Mouse (Mus musculus): ENCODE measurements around the gene Ice1. TPM values are rescaled to one million over a fixed set of nuclear protein-coding genes. Genes with fewer than 3 reads are reported as not detected.

The Ice1 gene
- polyA plus RNA-seq, 1 experiment from 2014 or later: 8.3 TPM

- no peaks in the 10 kb centered on the region for H3K9me3 ChIP-seq (ENCODE audit: control insufficient read depth, low read length)
- H3K4me2 ChIP-seq (ENCODE audit: low read depth, low read length): no peak overlapping the region
- H3K9ac ChIP-seq (ENCODE audit: low read depth, low read length): no peak overlapping the region
- no peak for ATAC-seq
- H3K27me3 ChIP-seq (replicated peaks; ENCODE audit: control insufficient read depth, insufficient read depth, low read length): no peaks in the 10 kb centered on the region
- 82% methylated on average over 12 of the region's 12 CpGs for WGBS
- peaks cover 33% of the 10 kb centered on the region for H3K36me3 ChIP-seq (ENCODE audit: control insufficient read depth, insufficient read depth, low read length)
- no peak overlapping the region for H3K4me3 ChIP-seq (ENCODE audit: low read length)
- no peaks in the 10 kb centered on the region for H3K4me1 ChIP-seq (ENCODE audit: control insufficient read depth, insufficient read depth, low read length)
- no peak overlapping the region for H3K27ac ChIP-seq (ENCODE audit: low read length)
These were observed 37.3 kb downstream of the Ice1 start for GRCm38 (mm10) chr13:70599964-70600619.

- no peak for ATAC-seq
- Histone ChIP-seq H3K27ac (ENCODE audit: low read length) (no peak overlapping the region), H3K4me2 (ENCODE audit: low read depth, low read length) (no peak overlapping the region), H3K9ac (ENCODE audit: low read depth, low read length) (no peak overlapping the region), H3K4me3 (ENCODE audit: low read length) (no peak overlapping the region), H3K4me1 (ENCODE audit: control insufficient read depth, insufficient read depth, low read length) (no peaks in the 10 kb centered on the region), H3K27me3 (replicated peaks; ENCODE audit: control insufficient read depth, insufficient read depth, low read length) (no peaks in the 10 kb centered on the region), H3K36me3 (ENCODE audit: control insufficient read depth, insufficient read depth, low read length) (peaks cover 27% of the 10 kb centered on the region), H3K9me3 (ENCODE audit: control insufficient read depth, low read length) (no peaks in the 10 kb centered on the region)
- WGBS: 67% methylated on average over 4 of the region's 4 CpGs
These were observed 38.5 kb downstream of the Ice1 start for GRCm38 (mm10) chr13:70598941-70599340.

GRCm38 (mm10) chr13:70596901-70597300 lies 40.5 kb downstream of the Ice1 start:
- no peaks in the 10 kb centered on the region for H3K9me3 ChIP-seq (ENCODE audit: control insufficient read depth, low read length)
- ATAC-seq: no peak
- H3K4me2 ChIP-seq (ENCODE audit: low read depth, low read length): no peak overlapping the region
- no peaks in the 10 kb centered on the region for H3K4me1 ChIP-seq (ENCODE audit: control insufficient read depth, insufficient read depth, low read length)
- H3K27ac ChIP-seq (ENCODE audit: low read length): no peak overlapping the region
- no peak overlapping the region for H3K9ac ChIP-seq (ENCODE audit: low read depth, low read length)
- 90% methylated on average over 3 of the region's 3 CpGs for WGBS
- no peaks in the 10 kb centered on the region for H3K27me3 ChIP-seq (replicated peaks; ENCODE audit: control insufficient read depth, insufficient read depth, low read length)
- no peak overlapping the region for H3K4me3 ChIP-seq (ENCODE audit: low read length)
- H3K36me3 ChIP-seq (ENCODE audit: control insufficient read depth, insufficient read depth, low read length): peaks cover 30% of the 10 kb centered on the region

- Histone ChIP-seq H3K27ac (ENCODE audit: low read length) (no peak overlapping the region), H3K4me3 (ENCODE audit: low read length) (no peak overlapping the region), H3K36me3 (ENCODE audit: control insufficient read depth, insufficient read depth, low read length) (peaks cover 12% of the 10 kb centered on the region), H3K4me2 (ENCODE audit: low read depth, low read length) (no peak overlapping the region), H3K9me3 (ENCODE audit: control insufficient read depth, low read length) (no peaks in the 10 kb centered on the region), H3K27me3 (replicated peaks; ENCODE audit: control insufficient read depth, insufficient read depth, low read length) (no peaks in the 10 kb centered on the region), H3K4me1 (ENCODE audit: control insufficient read depth, insufficient read depth, low read length) (no peaks in the 10 kb centered on the region), H3K9ac (ENCODE audit: low read depth, low read length) (no peak overlapping the region)
- ATAC-seq: no peak
- 88% methylated on average over 7 of the region's 7 CpGs for WGBS
These were observed 47.1 kb downstream of the Ice1 start for GRCm38 (mm10) chr13:70590248-70590762.

GRCm38 (mm10) chr13:70586969-70587368 lies 50.5 kb downstream of the Ice1 start:
- Histone ChIP-seq H3K9ac (ENCODE audit: low read depth, low read length) (no peak overlapping the region), H3K4me3 (ENCODE audit: low read length) (no peak overlapping the region), H3K27me3 (replicated peaks; ENCODE audit: control insufficient read depth, insufficient read depth, low read length) (no peaks in the 10 kb centered on the region), H3K4me1 (ENCODE audit: control insufficient read depth, insufficient read depth, low read length) (no peaks in the 10 kb centered on the region), H3K36me3 (ENCODE audit: control insufficient read depth, insufficient read depth, low read length) (no peaks in the 10 kb centered on the region), H3K4me2 (ENCODE audit: low read depth, low read length) (no peak overlapping the region), H3K27ac (ENCODE audit: low read length) (no peak overlapping the region), H3K9me3 (ENCODE audit: control insufficient read depth, low read length) (no peaks in the 10 kb centered on the region)
- ATAC-seq: peak; percentile 36; the same call in 1 of the 2 replicates
- WGBS: 88% methylated on average over 2 of the region's 2 CpGs

GRCm38 (mm10) chr13:70582517-70582916 lies 54.9 kb downstream of the Ice1 start:
- Histone ChIP-seq H3K27ac (ENCODE audit: low read length) (no peak overlapping the region), H3K4me1 (ENCODE audit: control insufficient read depth, insufficient read depth, low read length) (no peaks in the 10 kb centered on the region), H3K27me3 (replicated peaks; ENCODE audit: control insufficient read depth, insufficient read depth, low read length) (no peaks in the 10 kb centered on the region), H3K9me3 (ENCODE audit: control insufficient read depth, low read length) (no peaks in the 10 kb centered on the region), H3K4me3 (ENCODE audit: low read length) (no peak overlapping the region), H3K4me2 (ENCODE audit: low read depth, low read length) (no peak overlapping the region), H3K36me3 (ENCODE audit: control insufficient read depth, insufficient read depth, low read length) (no peaks in the 10 kb centered on the region), H3K9ac (ENCODE audit: low read depth, low read length) (no peak overlapping the region)
- WGBS: 42% methylated on average over 2 of the region's 2 CpGs
- ATAC-seq: no peak

- Histone ChIP-seq H3K9me3 (ENCODE audit: control insufficient read depth, low read length) (no peaks in the 10 kb centered on the region), H3K27me3 (replicated peaks; ENCODE audit: control insufficient read depth, insufficient read depth, low read length) (no peaks in the 10 kb centered on the region), H3K4me3 (ENCODE audit: low read length) (no peak overlapping the region), H3K27ac (ENCODE audit: low read length) (no peak overlapping the region), H3K4me2 (ENCODE audit: low read depth, low read length) (no peak overlapping the region), H3K9ac (ENCODE audit: low read depth, low read length) (no peak overlapping the region), H3K36me3 (ENCODE audit: control insufficient read depth, insufficient read depth, low read length) (no peaks in the 10 kb centered on the region), H3K4me1 (ENCODE audit: control insufficient read depth, insufficient read depth, low read length) (no peaks in the 10 kb centered on the region)
- 83% methylated on average over 4 of the region's 4 CpGs for WGBS
- ATAC-seq: no peak
These were observed 55.9 kb downstream of the Ice1 start for GRCm38 (mm10) chr13:70581509-70581908.

- Histone ChIP-seq H3K9me3 (ENCODE audit: control insufficient read depth, low read length) (no peaks in the 10 kb centered on the region), H3K4me2 (ENCODE audit: low read depth, low read length) (no peak overlapping the region), H3K27me3 (replicated peaks; ENCODE audit: control insufficient read depth, insufficient read depth, low read length) (no peaks in the 10 kb centered on the region), H3K4me3 (ENCODE audit: low read length) (no peak overlapping the region), H3K9ac (ENCODE audit: low read depth, low read length) (no peak overlapping the region), H3K36me3 (ENCODE audit: control insufficient read depth, insufficient read depth, low read length) (no peaks in the 10 kb centered on the region), H3K4me1 (ENCODE audit: control insufficient read depth, insufficient read depth, low read length) (no peaks in the 10 kb centered on the region), H3K27ac (ENCODE audit: low read length) (no peak overlapping the region)
- WGBS: 77% methylated on average over 1 of the region's 1 CpGs
- ATAC-seq: no peak
These were observed 63.2 kb downstream of the Ice1 start for GRCm38 (mm10) chr13:70574216-70574615.

- H3K27ac ChIP-seq (ENCODE audit: low read length): no peak overlapping the region
- 66% methylated on average over 2 of the region's 2 CpGs for WGBS
- no peak overlapping the region for H3K9ac ChIP-seq (ENCODE audit: low read depth, low read length)
- H3K9me3 ChIP-seq (ENCODE audit: control insufficient read depth, low read length): no peaks in the 10 kb centered on the region
- no peaks in the 10 kb centered on the region for H3K27me3 ChIP-seq (replicated peaks; ENCODE audit: control insufficient read depth, insufficient read depth, low read length)
- no peaks in the 10 kb centered on the region for H3K4me1 ChIP-seq (ENCODE audit: control insufficient read depth, insufficient read depth, low read length)
- ATAC-seq: no peak
- H3K4me3 ChIP-seq (ENCODE audit: low read length): no peak overlapping the region
- no peak overlapping the region for H3K4me2 ChIP-seq (ENCODE audit: low read depth, low read length)
- no peaks in the 10 kb centered on the region for H3K36me3 ChIP-seq (ENCODE audit: control insufficient read depth, insufficient read depth, low read length)
These were observed 69.5 kb downstream of the Ice1 start for GRCm38 (mm10) chr13:70567889-70568288.

GRCm38 (mm10) chr13:70553456-70553855 lies 84.0 kb downstream of the Ice1 start:
- Histone ChIP-seq H3K27ac (ENCODE audit: low read length) (no peak overlapping the region), H3K27me3 (replicated peaks; ENCODE audit: control insufficient read depth, insufficient read depth, low read length) (no peaks in the 10 kb centered on the region; the same call in 1 of the 2 replicates), H3K4me1 (ENCODE audit: control insufficient read depth, insufficient read depth, low read length) (no peaks in the 10 kb centered on the region), H3K4me2 (ENCODE audit: low read depth, low read length) (no peak overlapping the region), H3K4me3 (ENCODE audit: low read length) (no peak overlapping the region), H3K36me3 (ENCODE audit: control insufficient read depth, insufficient read depth, low read length) (no peaks in the 10 kb centered on the region), H3K9me3 (ENCODE audit: control insufficient read depth, low read length) (no peaks in the 10 kb centered on the region), H3K9ac (ENCODE audit: low read depth, low read length) (no peak overlapping the region)
- 70% methylated on average over 5 of the region's 5 CpGs for WGBS
- no peak for ATAC-seq

Data from intestine, embryonic 16.5 days (tissue).